In the genomic region with DNA sequence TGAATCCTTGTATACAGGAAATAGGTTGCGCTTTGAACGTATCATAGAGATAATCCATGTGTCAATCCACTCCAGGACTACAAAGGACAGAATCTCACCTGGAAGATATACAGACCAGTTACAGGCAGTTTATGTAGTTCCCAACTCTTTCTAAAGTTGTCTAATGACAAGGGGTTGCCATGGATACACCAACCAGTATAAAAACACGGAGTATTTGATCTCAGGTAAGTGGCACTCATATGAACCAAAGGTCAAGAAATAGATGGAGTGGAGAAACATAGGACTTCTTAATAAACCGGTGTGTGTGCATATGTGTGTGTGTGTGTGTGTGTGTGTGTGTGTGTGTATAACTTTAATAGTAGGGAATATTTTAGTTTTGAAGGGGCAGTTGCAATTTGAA, we compare ENCODE assay signal across 19 mouse cellular contexts.
"Had no signal": no experiment of that assay in that cellular context is flagged by ENCODE, and none has a peak within 500 bp of the region (broad histone marks: within the 10 kb centered on the region; RNA-seq: fewer than 3 reads in every experiment).

No protein-coding gene starts in this region.

- DNase-seq: midbrain, embryonic 14.5 days; retina, postnatal 1 day; right cerebral cortex, adult 18-20 months; right cerebral cortex, postnatal 25 days; right cerebral cortex, postnatal 4 days; spleen, adult 18-20 months; thymus, adult 18-20 months; thymus, postnatal 14 days; thymus, postnatal 36 days had no signal

- H3K9ac ChIP-seq: limb, embryonic 15.5 days; liver, embryonic 12.5 days; liver, embryonic 14.5 days; lung, embryonic 15.5 days; midbrain, embryonic 12.5 days; neural tube, embryonic 13.5 days; neural tube, embryonic 15.5 days had no signal

- H3K4me2 ChIP-seq: limb, embryonic 15.5 days; liver, embryonic 12.5 days; lung, embryonic 15.5 days; midbrain, embryonic 12.5 days; neural tube, embryonic 13.5 days; neural tube, embryonic 15.5 days had no signal

- H3K27me3 ChIP-seq: limb, embryonic 15.5 days; liver, embryonic 12.5 days; lung, embryonic 15.5 days; midbrain, embryonic 12.5 days; neural tube, embryonic 13.5 days; neural tube, embryonic 15.5 days had no signal

- H3K36me3 ChIP-seq: limb, embryonic 15.5 days; liver, embryonic 12.5 days; lung, embryonic 15.5 days; midbrain, embryonic 10.5 days; midbrain, embryonic 12.5 days; neural tube, embryonic 13.5 days; neural tube, embryonic 15.5 days had no signal

- H3K9me3 ChIP-seq: limb, embryonic 15.5 days; liver, embryonic 12.5 days; lung, embryonic 15.5 days; midbrain, embryonic 10.5 days; midbrain, embryonic 12.5 days; neural tube, embryonic 13.5 days; neural tube, embryonic 15.5 days had no signal

- H3K27ac ChIP-seq: limb, embryonic 15.5 days; liver, embryonic 12.5 days; liver, embryonic 14.5 days; lung, embryonic 15.5 days; midbrain, embryonic 10.5 days; midbrain, embryonic 12.5 days; neural tube, embryonic 13.5 days; neural tube, embryonic 15.5 days had no signal

- H3K4me3 ChIP-seq: limb, embryonic 15.5 days; liver, embryonic 12.5 days; lung, embryonic 15.5 days; midbrain, embryonic 10.5 days; midbrain, embryonic 12.5 days; myocyte; neural tube, embryonic 13.5 days; neural tube, embryonic 15.5 days had no signal

- ATAC-seq: liver, embryonic 12.5 days; midbrain, embryonic 16.5 days had no signal

- H3K4me1 ChIP-seq: limb, embryonic 15.5 days; liver, embryonic 12.5 days; lung, embryonic 15.5 days; midbrain, embryonic 10.5 days; midbrain, embryonic 12.5 days; neural tube, embryonic 15.5 days had no signal
